Mouse (Mus musculus) liver, adult 2 months (tissue): Measurements from ENCODE around the gene 1700037H04Rik.

Experiments used
- CTCF ChIP-seq: fragments of 200-500 bp; IDR thresholded peaks from 2 replicates; pipeline ENCODE4 v1.5.1; 2011; ENCODE audit warnings: low read depth, low read length, control low read depth
- POLR2A ChIP-seq: fragments of 200-500 bp; IDR thresholded peaks from 2 replicates; pipeline ENCODE4 v1.6.1; 2011; ENCODE audit warnings: low read length, control low read depth; ENCODE audit not compliant: insufficient read depth; ENCODE audit errors: extremely low read depth

DNA sequence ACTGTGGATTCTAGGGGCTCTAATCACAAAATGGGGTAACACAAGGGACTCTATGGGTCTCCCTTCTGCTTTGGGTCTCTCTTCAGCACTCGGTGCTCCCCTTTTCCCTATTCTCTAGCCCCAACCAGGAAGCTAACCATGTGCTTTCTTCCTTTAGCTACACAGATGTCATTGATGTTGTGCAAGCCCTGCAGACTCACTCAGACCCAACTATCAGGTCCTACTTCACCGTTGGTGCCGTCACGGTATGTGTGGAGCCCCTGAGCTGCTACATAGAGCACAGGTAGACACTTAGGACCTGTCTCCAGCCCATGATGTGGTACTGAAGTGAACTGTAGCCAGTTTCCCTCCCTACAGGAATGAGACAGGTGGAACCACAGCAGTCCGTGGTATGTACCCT lies 53.9 kb downstream of the 1700037H04Rik start:
- TF ChIP-seq CTCF (no peak), POLR2A (no peak)
